Mouse (Mus musculus) lung, postnatal 0 days (tissue): ENCODE measurements around the gene Carnmt1. TPM values are rescaled to one million over a fixed set of nuclear protein-coding genes. Genes with fewer than 3 reads are reported as not detected.

Experiments
- ATAC-seq: fragments of 200-750 bp; cut with Nextera tagmentation; 2 replicates; pipeline ENCODE4 v1.8.0; 2017; ENCODE audit warnings: moderate library complexity
- DNase-seq: peaks from one replicate; pipeline ENCODE4 v3.0.0-alpha.2; 2016; ENCODE audit warnings: low spot score
- H3K27ac ChIP-seq: fragments of 300-500 bp; sonication (generic); 2 replicates; pipeline ENCODE4 v1.5.1; 2014; ENCODE audit warnings: antibody characterized with exemption, mild to moderate bottlenecking, low read length, mixed read lengths
- H3K27me3 ChIP-seq: fragments of 300-500 bp; sonication (generic); replicated peaks from 2 replicates; pipeline ENCODE4 v1.6.1; 2014; ENCODE audit warnings: low read length, mixed read lengths; ENCODE audit not compliant: insufficient read depth
- H3K36me3 ChIP-seq: fragments of 300-500 bp; sonication (generic); 2 replicates; pipeline ENCODE4 v1.6.1; 2014; ENCODE audit warnings: low read length, mixed read lengths; ENCODE audit not compliant: insufficient read depth
- H3K4me1 ChIP-seq: fragments of 300-500 bp; sonication (generic); 2 replicates; pipeline ENCODE4 v1.6.1; 2014; ENCODE audit warnings: antibody characterized with exemption, low read depth, low read length, mixed read lengths; ENCODE audit not compliant: insufficient read depth
- H3K4me2 ChIP-seq: fragments of 300-500 bp; sonication (generic); replicated peaks from 2 replicates; pipeline ENCODE4 v1.6.1; 2014; ENCODE audit warnings: low read depth, mild to moderate bottlenecking, low read length, moderate library complexity, mixed read lengths
- H3K4me3 ChIP-seq: fragments of 300-500 bp; sonication (generic); 2 replicates; pipeline ENCODE4 v1.5.1; 2014; ENCODE audit warnings: low read depth, low read length
- H3K9ac ChIP-seq: fragments of 300-500 bp; sonication (generic); replicated peaks from 2 replicates; pipeline ENCODE4 v1.6.1; 2014; ENCODE audit warnings: low read depth, mild to moderate bottlenecking
- H3K9me3 ChIP-seq: fragments of 300-500 bp; sonication (generic); 2 replicates; pipeline ENCODE4 v1.6.1; 2016; ENCODE audit warnings: low read length, mixed read lengths
- CTCF ChIP-seq: IDR thresholded peaks from 2 replicates; pipeline ENCODE4 v1.5.1; 2016; ENCODE audit warnings: antibody characterized with exemption, mild to moderate bottlenecking
- EP300 ChIP-seq: IDR thresholded peaks from 2 replicates; pipeline ENCODE4 v1.6.1; 2016; ENCODE audit warnings: antibody characterized with exemption, mild to moderate bottlenecking, control low read depth
- WGBS: fragments of 180-500 bp; shearing (Covaris S2); extraction: QIAGEN DNeasy Blood & Tissue Kit; methylation state at CpG from one replicate; pipeline ENCODE4 v1.1.7; 2014; 5-methylcytosine and 5-hydroxymethylcytosine counted together
- polyA plus RNA-seq: library from polyadenylated mRNA; unstranded; fragments of >200 nt; fragmentation: Nextera tagmentation; extraction: Ambion mirVana; gene quantifications from 2 replicates; pipeline ENCODE4 v1.2.1, GENCODE M21; 2015

Carnmt1 gene
- polyA plus RNA-seq: 21.1 and 25.1 TPM in 2 replicates

GRCm38 (mm10) chr19:18670608-18671007 is at the start of gene Carnmt1:
Gene Carnmt1, plus strand, starts transcription at chr19:18670764.
- Histone ChIP-seq H3K4me1 (peaks cover 12% of the 10 kb centered on the region; the same call in 1 of the 2 replicates), H3K36me3 (no peaks in the 10 kb centered on the region), H3K9me3 (no peaks in the 10 kb centered on the region), H3K4me3 (peak within 1 kb of the TSS; percentile 71), H3K27me3 (no peaks in the 10 kb centered on the region), H3K27ac (peak within 1 kb of the TSS; percentile 88), H3K4me2 (peak within 1 kb of the TSS; percentile 75), H3K9ac (peak within 1 kb of the TSS; percentile 62)
- TF ChIP-seq EP300 (no peak), CTCF (no peak)
- 1% methylated on average over 47 of the region's 58 CpGs for WGBS
- ATAC-seq (peak; percentile 98), DNase-seq (peak; percentile 99)

- no peak overlapping the region for H3K9ac ChIP-seq
- H3K9me3 ChIP-seq: no peaks in the 10 kb centered on the region
- H3K4me3 ChIP-seq: no peak overlapping the region
- no peak for ATAC-seq
- no peaks in the 10 kb centered on the region for H3K36me3 ChIP-seq
- H3K27ac ChIP-seq: no peak overlapping the region
- no peak overlapping the region for H3K4me2 ChIP-seq
- WGBS: 91% methylated on average over 2 of the region's 2 CpGs
- TF ChIP-seq CTCF (no peak), EP300 (no peak)
- no peak for DNase-seq
- H3K4me1 ChIP-seq: peaks cover under 1% of the 10 kb centered on the region; the same call in 1 of the 2 replicates
- no peaks in the 10 kb centered on the region for H3K27me3 ChIP-seq
These were observed 46.7 kb upstream of the Carnmt1 start for GRCm38 (mm10) chr19:18623894-18624293.

GRCm38 (mm10) chr19:18629589-18629988 is 41.0 kb upstream of the Carnmt1 start:
- Histone ChIP-seq H3K27me3 (no peaks in the 10 kb centered on the region), H3K4me3 (peak overlapping the region; percentile 89; the same call in 1 of the 2 replicates), H3K9me3 (no peaks in the 10 kb centered on the region), H3K4me1 (peaks cover 9% of the 10 kb centered on the region; the same call in 1 of the 2 replicates), H3K27ac (peak overlapping the region; percentile 97), H3K36me3 (no peaks in the 10 kb centered on the region), H3K4me2 (peak overlapping the region; percentile 60), H3K9ac (peak overlapping the region; percentile 87; the same call in 1 of the 2 replicates)
- ATAC-seq: no peak
- 48% methylated on average over 1 of the region's 1 CpGs for WGBS
- DNase-seq: no peak
- TF ChIP-seq EP300 (no peak), CTCF (no peak)

GRCm38 (mm10) chr19:18630221-18631119 is 40.1 kb upstream of the Carnmt1 start:
- no peak; the same call in 1 of the 2 replicates for ATAC-seq

GRCm38 (mm10) chr19:18631161-18631643 is 39.4 kb upstream of the Carnmt1 start:
- TF ChIP-seq EP300: no peak
- TF ChIP-seq CTCF: peak; percentile 33
- under 1% methylated on average over 40 of the region's 40 CpGs for WGBS
- DNase-seq: peak; percentile 80
- Histone ChIP-seq H3K9me3 (no peaks in the 10 kb centered on the region), H3K27me3 (no peaks in the 10 kb centered on the region), H3K36me3 (no peaks in the 10 kb centered on the region), H3K4me3 (peak overlapping the region; percentile 89), H3K27ac (peak overlapping the region; percentile 97), H3K4me1 (peaks cover 9% of the 10 kb centered on the region; the same call in 1 of the 2 replicates), H3K9ac (peak overlapping the region; percentile 87), H3K4me2 (peak overlapping the region; percentile 60)
- ATAC-seq: peak; percentile 79

More at GRCm38 (mm10) chr19:18630221-18631119, 40.1 kb upstream of the Carnmt1 start:
- Histone ChIP-seq H3K4me3 (peak overlapping the region; percentile 89), H3K27me3 (no peaks in the 10 kb centered on the region), H3K9me3 (no peaks in the 10 kb centered on the region), H3K4me1 (peaks cover 9% of the 10 kb centered on the region; the same call in 1 of the 2 replicates), H3K36me3 (no peaks in the 10 kb centered on the region), H3K9ac (peak overlapping the region; percentile 87), H3K27ac (peak overlapping the region; percentile 97), H3K4me2 (peak overlapping the region; percentile 60)
- peak; percentile 83 for DNase-seq
- WGBS: 2% methylated on average over 17 of the region's 17 CpGs
- TF ChIP-seq EP300: 0 out of 2 replicates have a peak, but pooled peaks have one; percentile 30
- no peak for TF ChIP-seq CTCF

- Histone ChIP-seq H3K9me3 (no peaks in the 10 kb centered on the region), H3K4me2 (peak within 1 kb of the TSS; percentile 60), H3K4me3 (peak within 1 kb of the TSS; percentile 89), H3K27ac (peak within 1 kb of the TSS; percentile 97), H3K4me1 (peaks cover 9% of the 10 kb centered on the region; the same call in 1 of the 2 replicates), H3K36me3 (no peaks in the 10 kb centered on the region), H3K27me3 (no peaks in the 10 kb centered on the region), H3K9ac (peak within 1 kb of the TSS; percentile 87)
- WGBS: under 1% methylated on average over 45 of the region's 51 CpGs
- TF ChIP-seq EP300 (no peak), CTCF (no peak)
- DNase-seq: peak; percentile 97
- ATAC-seq: peak; percentile 98
These were observed 38.8 kb upstream of the Carnmt1 start, which contains the start of the genes Ostf1 and Nmrk1 for GRCm38 (mm10) chr19:18631644-18632219. Gene Ostf1, minus strand, starts transcription at chr19:18631823. Gene Nmrk1, plus strand, starts transcription at chr19:18631950.
